Mouse (Mus musculus) heart, embryonic 10.5 days (tissue): ENCODE data around the gene Oxnad1. TPM values are rescaled to one million over a fixed set of nuclear protein-coding genes. Genes with fewer than 3 reads are reported as not detected.
A peak's percentile ranks its signal among the peaks of the same experiment; 100 is the strongest.
"Not testable (repeated sequence)": the region's sequence is repeated elsewhere in the genome, so short reads cannot be mapped to it uniquely, and the experiment has no call there.

Experiments
- DNase-seq: peaks from one replicate; pipeline ENCODE4 v3.0.0-alpha.2; 2017; ENCODE audit warnings: low spot score
- H3K27ac ChIP-seq: fragments of 300-500 bp; sonication (generic); 2 replicates; pipeline ENCODE4 v1.5.1; 2016; ENCODE audit warnings: mild to moderate bottlenecking
- H3K27me3 ChIP-seq: fragments of 300-500 bp; sonication (generic); 2 replicates; pipeline ENCODE4 v1.6.1; 2016; ENCODE audit warnings: mild to moderate bottlenecking; ENCODE audit not compliant: poor library complexity, insufficient read depth, severe bottlenecking
- H3K36me3 ChIP-seq: fragments of 300-500 bp; sonication (generic); 2 replicates; pipeline ENCODE4 v1.6.1; 2016; ENCODE audit warnings: mild to moderate bottlenecking, moderate library complexity
- H3K4me1 ChIP-seq: fragments of 300-500 bp; sonication (generic); 2 replicates; pipeline ENCODE4 v1.6.1; 2016; ENCODE audit warnings: mild to moderate bottlenecking
- H3K4me3 ChIP-seq: fragments of 300-500 bp; sonication (generic); 2 replicates; pipeline ENCODE4 v1.5.1; 2016; ENCODE audit warnings: mild to moderate bottlenecking, moderate library complexity
- H3K9me3 ChIP-seq: fragments of 300-500 bp; sonication (generic); 2 replicates; pipeline ENCODE4 v1.6.1; 2016; ENCODE audit warnings: mild to moderate bottlenecking, moderate library complexity
- WGBS: fragments of 180-500 bp; shearing (Covaris S2); methylation state at CpG from one replicate; pipeline ENCODE4 v1.1.7; 2016; 5-methylcytosine and 5-hydroxymethylcytosine counted together
- polyA plus RNA-seq: library from polyadenylated mRNA; unstranded; fragments of >200 nt; fragmentation: Nextera tagmentation; extraction: Ambion mirVana; gene quantifications from 2 replicates; pipeline ENCODE4 v1.2.1, GENCODE M21; 2016

Oxnad1 gene
- polyA plus RNA-seq, 1 experiment from 2014 or later, result 26.5 TPM

DNA sequence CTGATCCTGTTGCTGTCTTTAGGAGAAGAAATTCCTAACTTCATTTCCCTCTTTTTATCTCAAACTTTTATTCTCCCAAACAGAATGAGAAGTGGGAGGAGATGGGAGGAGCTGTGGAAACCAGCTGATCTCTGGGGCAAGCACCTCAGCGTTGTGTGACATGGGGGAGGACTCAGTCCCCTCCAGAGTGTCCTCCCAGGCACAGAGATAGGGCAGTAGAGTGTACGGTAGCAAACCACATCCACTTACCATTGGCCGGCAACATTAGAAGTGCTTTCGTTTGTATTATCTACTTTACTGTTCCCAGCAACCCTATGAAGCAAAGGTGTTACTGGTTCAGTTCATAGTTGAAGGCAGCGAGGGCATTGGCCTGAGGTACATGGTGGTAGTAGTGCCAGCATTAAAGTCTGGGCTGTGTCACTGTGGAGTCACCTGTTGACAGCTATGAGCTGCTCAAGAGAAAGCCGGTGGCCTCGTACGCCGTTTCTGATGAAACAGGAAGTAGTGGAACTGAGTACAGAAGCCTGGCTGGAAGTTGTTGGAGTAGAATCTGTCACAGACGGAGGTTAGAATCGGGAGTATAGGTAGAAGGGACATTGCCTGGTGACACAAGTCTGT is 8.4 kb downstream of the Oxnad1 start:
- Histone ChIP-seq H3K27ac (peak overlapping the region; percentile 1; the same call in 1 of the 2 replicates), H3K4me1 (no peaks in the 10 kb centered on the region; the same call in 1 of the 2 replicates), H3K27me3 (no peaks in the 10 kb centered on the region), H3K9me3 (no peaks in the 10 kb centered on the region), H3K4me3 (no peak overlapping the region), H3K36me3 (peaks cover 67% of the 10 kb centered on the region)
- DNase-seq, result no peak
- WGBS, result 51% methylated on average over 11 of the region's 11 CpGs

DNA sequence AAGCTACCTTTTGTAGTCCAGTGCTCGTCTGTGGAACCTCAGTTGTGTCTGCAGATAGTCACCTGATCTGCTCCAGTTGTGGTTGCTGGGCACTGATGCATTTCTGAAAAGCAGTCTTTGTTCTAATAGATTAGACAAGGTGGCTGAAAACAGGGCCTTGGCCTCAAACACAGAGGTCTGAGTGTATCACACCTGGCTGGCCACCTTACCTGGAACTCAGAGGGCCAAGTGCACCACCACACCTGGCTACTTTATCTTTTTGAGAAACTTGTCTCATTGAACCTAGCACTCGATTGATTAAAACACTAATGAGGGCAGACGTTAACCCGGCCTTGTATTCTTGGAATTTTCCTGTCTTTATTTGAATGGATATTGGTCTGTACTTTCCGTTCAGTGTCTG is 10.5 kb downstream of the Oxnad1 start:
- no peak for DNase-seq
- no peaks in the 10 kb centered on the region for H3K27me3 ChIP-seq
- no peaks in the 10 kb centered on the region; the same call in 1 of the 2 replicates for H3K4me1 ChIP-seq
- H3K4me3 ChIP-seq, result no peak overlapping the region
- H3K36me3 ChIP-seq, result peaks cover 83% of the 10 kb centered on the region
- H3K27ac ChIP-seq, result no peak overlapping the region
- 90% methylated on average over 5 of the region's 5 CpGs for WGBS
- no peaks in the 10 kb centered on the region for H3K9me3 ChIP-seq

DNA sequence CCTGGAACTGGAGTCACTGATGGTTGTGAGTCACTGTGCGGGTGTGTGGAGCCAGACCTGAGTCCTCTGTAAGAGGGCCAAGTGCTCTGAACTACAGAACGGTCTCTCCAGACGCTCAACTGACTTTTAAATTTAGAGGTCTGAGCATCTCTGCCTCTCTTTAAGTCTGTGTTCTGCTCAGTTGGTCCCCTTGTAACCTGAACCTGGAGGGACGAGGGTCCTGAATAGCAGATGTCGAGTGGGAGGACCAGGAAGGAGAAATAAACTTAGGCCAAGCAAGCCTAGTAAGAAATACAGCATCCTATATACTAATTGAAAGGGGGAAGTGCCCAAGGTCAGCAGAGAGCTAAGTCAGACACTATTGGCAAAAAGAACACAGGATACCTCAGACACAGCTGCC is 11.6 kb downstream of the Oxnad1 start:
- DNase-seq, result no peak
- no peaks in the 10 kb centered on the region; the same call in 1 of the 2 replicates for H3K4me1 ChIP-seq
- no peaks in the 10 kb centered on the region for H3K27me3 ChIP-seq
- no peak overlapping the region for H3K4me3 ChIP-seq
- no peak overlapping the region for H3K27ac ChIP-seq
- no peaks in the 10 kb centered on the region for H3K9me3 ChIP-seq
- 88% methylated on average over 5 of the region's 5 CpGs for WGBS
- peaks cover 86% of the 10 kb centered on the region for H3K36me3 ChIP-seq

DNA sequence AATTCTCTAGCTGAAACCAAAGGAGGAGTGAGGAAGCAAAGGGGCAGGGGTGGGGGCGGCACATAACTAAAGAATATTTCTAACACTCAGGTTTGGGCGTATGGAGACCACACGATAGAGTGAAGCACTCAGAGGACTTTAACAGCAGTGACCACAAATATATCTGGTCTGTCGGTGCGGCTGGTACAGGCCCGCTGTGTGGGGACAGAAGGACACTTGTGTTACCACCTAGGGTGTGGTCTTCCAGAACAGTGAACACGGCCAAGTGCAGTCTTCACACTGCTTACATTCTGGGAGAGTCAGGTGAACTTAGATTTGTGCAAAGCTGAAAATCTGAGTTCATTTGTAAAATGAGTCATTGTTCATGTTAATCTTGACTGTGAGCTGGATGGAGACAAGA is 12.5 kb downstream of the Oxnad1 start:
- Histone ChIP-seq H3K4me1 (no peaks in the 10 kb centered on the region; the same call in 1 of the 2 replicates), H3K4me3 (no peak overlapping the region), H3K27ac (no peak overlapping the region), H3K9me3 (no peaks in the 10 kb centered on the region), H3K27me3 (no peaks in the 10 kb centered on the region), H3K36me3 (peaks cover 87% of the 10 kb centered on the region)
- no peak for DNase-seq
- WGBS, result 90% methylated on average over 7 of the region's 7 CpGs

DNA sequence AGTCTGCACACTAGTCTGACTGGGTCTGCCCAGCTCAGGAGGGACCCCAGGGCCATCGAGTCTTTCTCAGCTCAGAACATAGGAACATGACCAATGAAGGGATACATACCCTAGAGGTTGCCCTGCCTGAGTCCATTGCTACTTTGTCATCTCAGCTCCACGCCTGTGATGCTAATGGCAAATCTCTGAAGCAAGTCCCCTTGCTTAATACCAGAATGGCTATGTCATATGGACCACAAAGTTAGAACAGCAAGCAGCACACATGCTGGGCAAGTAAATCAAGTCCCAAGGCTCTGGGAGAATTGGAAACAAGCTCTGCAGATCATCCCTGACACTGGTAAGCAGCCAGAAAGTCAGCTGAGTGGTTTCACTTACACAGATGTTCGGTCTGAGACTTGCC is 13.8 kb downstream of the Oxnad1 start:
- Histone ChIP-seq H3K4me1 (no peaks in the 10 kb centered on the region; the same call in 1 of the 2 replicates), H3K9me3 (no peaks in the 10 kb centered on the region), H3K4me3 (no peak overlapping the region), H3K27ac (no peak overlapping the region), H3K36me3 (peaks cover 89% of the 10 kb centered on the region), H3K27me3 (no peaks in the 10 kb centered on the region)
- 86% methylated on average over 3 of the region's 3 CpGs for WGBS
- DNase-seq, result no peak

DNA sequence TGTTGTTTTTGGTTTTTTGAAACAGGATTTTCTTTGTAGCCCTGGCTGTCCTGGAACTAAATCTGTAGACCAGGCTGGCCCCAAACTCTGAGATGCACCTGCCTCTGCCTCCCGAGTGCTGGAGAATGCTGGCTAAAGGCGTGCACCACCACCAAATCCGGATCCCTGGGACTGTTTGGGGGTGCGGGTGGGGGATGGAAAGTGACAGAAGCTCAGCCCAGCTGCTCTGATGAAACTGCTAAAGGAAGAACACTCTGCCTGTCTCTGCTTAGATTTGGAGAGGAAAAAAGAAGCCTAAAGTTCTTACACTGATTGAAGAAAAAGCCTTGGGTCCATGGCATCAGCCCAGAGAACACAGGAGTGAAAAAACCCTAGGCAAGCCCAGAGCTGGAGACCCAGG is 18.4 kb downstream of the Oxnad1 start:
- Histone ChIP-seq H3K36me3 (peaks cover 50% of the 10 kb centered on the region), H3K9me3 (no peaks in the 10 kb centered on the region), H3K27me3 (no peaks in the 10 kb centered on the region), H3K4me3 (no peak overlapping the region), H3K27ac (no peak overlapping the region), H3K4me1 (peaks cover 6% of the 10 kb centered on the region; the same call in 1 of the 2 replicates)
- DNase-seq, result no peak
- WGBS, result 82% methylated on average over 4 of the region's 4 CpGs

DNA sequence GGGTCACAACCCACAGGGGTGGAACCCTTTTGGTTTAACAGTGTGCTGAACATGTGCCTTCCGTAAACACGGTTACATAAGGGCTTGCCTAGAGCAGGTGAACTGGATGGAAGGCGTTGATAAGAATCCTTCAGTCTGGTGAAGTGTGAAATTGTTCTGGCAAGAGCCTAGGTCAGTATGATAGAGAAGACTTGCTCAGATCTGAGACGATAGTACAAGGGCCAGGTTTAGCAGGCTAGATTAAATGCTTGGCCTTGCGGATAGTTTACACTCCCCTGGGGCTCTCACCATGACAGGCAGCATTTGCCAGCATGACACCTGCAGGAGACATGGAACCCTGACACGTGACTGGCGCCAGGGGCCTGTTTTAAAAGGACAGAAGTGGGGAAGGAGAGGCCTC is 20.5 kb downstream of the Oxnad1 start:
- no peak for DNase-seq
- H3K27me3 ChIP-seq, result no peaks in the 10 kb centered on the region
- no peak overlapping the region for H3K4me3 ChIP-seq
- H3K27ac ChIP-seq, result no peak overlapping the region
- 30% methylated on average over 7 of the region's 7 CpGs for WGBS
- H3K4me1 ChIP-seq, result peaks cover 6% of the 10 kb centered on the region; the same call in 1 of the 2 replicates
- H3K9me3 ChIP-seq, result no peaks in the 10 kb centered on the region
- H3K36me3 ChIP-seq, result peaks cover 29% of the 10 kb centered on the region

DNA sequence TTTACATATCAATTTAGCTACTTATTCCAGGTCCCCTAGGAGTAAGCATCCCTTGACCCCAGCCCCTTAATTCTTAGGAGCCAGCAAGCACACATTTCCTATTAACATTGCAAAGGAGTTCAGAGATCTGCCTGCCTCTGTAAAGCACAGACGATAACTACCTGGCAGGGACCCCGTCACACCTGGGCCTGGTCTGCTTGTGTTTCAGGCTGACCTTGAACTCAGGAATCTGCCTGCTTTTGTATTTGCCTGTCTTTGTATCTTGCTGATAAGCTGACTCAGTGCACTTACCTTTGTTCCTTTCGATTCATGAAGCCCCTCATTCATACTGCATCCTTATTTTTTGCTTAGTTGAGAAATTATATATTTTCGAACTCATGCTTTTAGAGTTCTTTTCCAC is 21.7 kb downstream of the Oxnad1 start:
- 89% methylated on average over 4 of the region's 4 CpGs for WGBS
- no peaks in the 10 kb centered on the region for H3K27me3 ChIP-seq
- no peak overlapping the region for H3K27ac ChIP-seq
- no peak for DNase-seq
- peaks cover 6% of the 10 kb centered on the region; the same call in 1 of the 2 replicates for H3K4me1 ChIP-seq
- no peaks in the 10 kb centered on the region for H3K9me3 ChIP-seq
- H3K36me3 ChIP-seq, result peaks cover 20% of the 10 kb centered on the region
- H3K4me3 ChIP-seq, result no peak overlapping the region

DNA sequence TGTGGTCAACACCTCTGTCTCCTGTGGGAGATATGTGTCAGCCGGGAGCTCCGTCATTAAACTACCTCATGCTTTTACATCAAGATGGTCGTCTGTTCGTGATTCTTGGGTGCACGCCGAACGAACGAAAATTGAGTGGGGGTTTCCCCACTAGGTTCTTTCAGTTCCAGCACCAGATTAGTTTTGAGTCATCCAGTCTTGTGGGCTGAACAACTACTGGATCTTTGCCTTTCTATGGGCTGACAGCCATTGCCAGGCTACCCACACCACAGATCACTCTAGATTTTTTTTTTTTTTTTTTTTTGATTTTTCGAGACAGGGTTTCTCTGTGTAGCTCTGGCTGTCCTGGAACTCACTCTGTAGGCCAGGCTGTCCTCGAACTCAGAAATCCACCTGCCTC is 26.9 kb downstream of the Oxnad1 start:
- DNase-seq, H3K9me3 ChIP-seq, H3K36me3 ChIP-seq, H3K4me3 ChIP-seq, H3K27me3 ChIP-seq, H3K27ac ChIP-seq, H3K4me1 ChIP-seq: not testable (repeated sequence)
- WGBS, result 87% methylated on average over 10 of the region's 10 CpGs

DNA sequence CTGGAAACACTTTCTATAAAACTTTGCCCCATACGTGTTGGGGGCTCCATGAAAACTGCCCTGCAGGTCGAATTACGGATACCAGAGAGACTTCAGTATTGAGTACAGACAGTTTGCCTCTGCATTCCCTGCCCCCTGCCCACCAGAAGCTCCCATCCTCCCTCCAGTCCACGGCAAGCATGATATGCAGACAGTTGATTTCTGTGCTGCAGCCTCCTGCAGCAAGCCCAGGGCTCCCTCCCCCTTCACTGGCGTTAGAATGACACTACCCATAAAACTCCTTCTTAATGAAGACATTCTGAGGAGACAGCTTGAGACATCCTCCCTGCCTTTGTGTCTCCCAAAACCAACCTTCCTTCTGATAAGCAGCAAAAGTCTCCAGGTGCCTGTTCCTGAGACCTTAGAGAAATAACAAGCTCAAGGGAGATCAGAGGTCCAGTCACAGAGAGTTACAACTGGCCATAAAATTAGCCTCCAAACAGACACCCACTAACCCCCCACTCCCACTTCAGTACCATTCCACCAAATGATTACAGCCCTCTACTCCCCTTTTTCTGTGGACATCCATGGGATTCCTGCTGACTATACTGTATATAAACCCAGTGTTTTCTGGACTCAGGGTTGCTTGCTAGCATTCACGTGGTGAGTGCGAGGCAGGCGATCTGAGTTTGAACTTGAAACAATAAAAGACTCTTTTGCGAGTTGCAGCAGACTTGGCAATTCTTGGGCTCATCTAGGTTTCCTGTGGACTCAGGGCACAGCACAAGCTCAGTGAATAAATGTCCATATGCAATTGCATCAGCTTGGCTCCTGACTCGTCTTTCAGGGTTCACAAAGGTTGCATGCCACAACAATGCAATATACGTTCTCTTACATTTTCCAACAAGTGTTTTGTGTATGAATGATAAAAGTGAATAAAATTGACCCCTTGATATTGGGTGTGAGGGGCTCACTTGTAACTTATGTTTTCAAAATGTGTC is 36.1 kb downstream of the Oxnad1 start:
- H3K4me1 ChIP-seq, result no peaks in the 10 kb centered on the region
- H3K36me3 ChIP-seq, result no peaks in the 10 kb centered on the region
- no peak overlapping the region for H3K27ac ChIP-seq
- H3K9me3 ChIP-seq, result no peaks in the 10 kb centered on the region
- no peak for DNase-seq
- WGBS, result 68% methylated on average over 11 of the region's 11 CpGs
- no peaks in the 10 kb centered on the region for H3K27me3 ChIP-seq
- no peak overlapping the region for H3K4me3 ChIP-seq

DNA sequence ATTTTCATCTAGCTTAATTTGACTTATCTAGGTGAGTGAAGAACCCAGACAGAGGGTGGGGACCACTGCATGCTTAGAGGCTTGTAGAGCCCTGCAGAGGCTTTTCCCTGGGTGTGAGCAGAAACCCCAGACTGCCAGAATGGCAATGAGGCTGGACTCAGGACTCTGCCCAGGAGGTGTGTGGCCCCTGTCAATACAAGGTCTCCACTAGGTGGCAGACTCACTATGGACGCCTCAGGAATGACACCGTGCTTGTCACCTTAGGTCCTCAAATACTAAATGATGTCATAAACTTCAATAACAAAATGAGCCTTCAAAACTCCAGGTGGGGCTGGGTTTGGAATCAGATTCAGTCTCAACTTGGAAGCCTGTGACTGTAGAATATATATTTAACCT is 36.7 kb downstream of the Oxnad1 start:
- no peaks in the 10 kb centered on the region for H3K9me3 ChIP-seq
- no peaks in the 10 kb centered on the region for H3K27me3 ChIP-seq
- no peak for DNase-seq
- H3K4me3 ChIP-seq, result no peak overlapping the region
- no peaks in the 10 kb centered on the region for H3K4me1 ChIP-seq
- H3K36me3 ChIP-seq, result no peaks in the 10 kb centered on the region
- H3K27ac ChIP-seq, result no peak overlapping the region
- WGBS, result 55% methylated on average over 2 of the region's 2 CpGs

DNA sequence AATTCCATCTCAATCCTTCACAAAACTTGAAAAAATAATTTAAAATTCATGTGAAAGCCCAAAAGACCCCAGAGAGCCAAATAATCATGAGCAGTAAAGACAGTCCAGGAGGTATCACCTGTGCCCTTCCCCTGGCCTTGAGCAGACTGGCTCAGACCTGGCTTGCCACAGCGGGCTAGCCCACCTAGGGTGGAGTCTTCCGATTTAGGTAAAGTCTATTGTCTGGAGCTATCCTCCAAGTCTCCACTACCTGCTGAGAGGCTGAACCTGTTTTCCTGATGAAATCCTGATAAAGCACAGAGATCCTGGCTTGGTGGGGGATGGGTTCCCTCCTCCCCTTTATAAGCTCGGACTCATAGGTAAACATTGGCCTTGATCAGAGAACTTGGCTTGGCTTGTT is 39.1 kb downstream of the Oxnad1 start:
- H3K27me3 ChIP-seq, result no peaks in the 10 kb centered on the region
- no peaks in the 10 kb centered on the region for H3K36me3 ChIP-seq
- no peaks in the 10 kb centered on the region for H3K4me1 ChIP-seq
- no peak for DNase-seq
- H3K9me3 ChIP-seq, result no peaks in the 10 kb centered on the region
- WGBS, result 65% methylated on average over 3 of the region's 3 CpGs
- H3K27ac ChIP-seq, result no peak overlapping the region
- no peak overlapping the region for H3K4me3 ChIP-seq

DNA sequence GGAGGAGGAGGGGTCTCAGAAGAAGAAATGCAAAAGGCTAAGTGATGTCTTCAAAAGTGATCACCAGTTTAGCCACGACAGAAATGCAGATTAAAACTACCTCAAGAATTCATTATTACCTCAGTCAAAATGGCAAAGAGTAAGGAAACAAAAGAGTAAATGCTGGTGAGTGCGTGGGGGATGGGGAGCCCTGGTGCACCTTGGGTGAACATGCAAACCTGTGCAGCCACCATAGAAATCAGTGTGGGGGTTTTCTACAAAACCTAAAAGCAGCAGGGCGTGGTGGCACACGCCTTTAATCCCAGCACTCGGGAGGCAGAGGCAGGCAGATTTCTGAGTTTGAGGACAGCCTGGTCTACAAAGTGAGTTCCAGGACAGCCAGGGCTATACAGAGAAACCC is 40.1 kb downstream of the Oxnad1 start:
- not testable (repeated sequence) for H3K4me1 ChIP-seq, H3K9me3 ChIP-seq, H3K27ac ChIP-seq, H3K27me3 ChIP-seq, H3K4me3 ChIP-seq, H3K36me3 ChIP-seq, DNase-seq
- 78% methylated on average over 5 of the region's 5 CpGs for WGBS
